Mouse (Mus musculus): ENCODE measurements at regions not wholly inside any gene's neighbourhood (a gene's known extent, or its start where the extent isn't known, plus 50 kb on each side); places are given as distances from the start of the nearest gene placed in this dataset.

- no peak overlapping the region for H3K4me2 ChIP-seq
- DNase-seq (no peak), ATAC-seq (ENCODE audit: insufficient read depth) (no peak)
- no peaks in the 10 kb centered on the region for H3K4me1 ChIP-seq (ENCODE audit: insufficient read depth)
- no peaks in the 10 kb centered on the region for H3K9me3 ChIP-seq (ENCODE audit: low read depth, low read length)
- H3K9ac ChIP-seq = no peak overlapping the region
- H3K27ac ChIP-seq (ENCODE audit: low read depth) = no peak overlapping the region
- 71% methylated on average over 2 of the region's 2 CpGs for WGBS
- no peak overlapping the region for H3K4me3 ChIP-seq (ENCODE audit: low read depth, low read length)
- TF ChIP-seq CTCF (IDR thresholded peaks at IDR 0.05; ENCODE audit: low read depth) = no peak
- H3K36me3 ChIP-seq (ENCODE audit: insufficient read depth) = no peaks in the 10 kb centered on the region
- no peaks in the 10 kb centered on the region for H3K27me3 ChIP-seq (ENCODE audit: insufficient read depth, low read length)
Observed at GRCm38 (mm10) chr10:11888953-11889352, 545.7 kb downstream of the Epm2a start.

- Histone ChIP-seq H3K4me2 (no peak overlapping the region), H3K27ac (ENCODE audit: low read depth) (no peak overlapping the region), H3K27me3 (ENCODE audit: insufficient read depth, low read length) (no peaks in the 10 kb centered on the region), H3K4me1 (ENCODE audit: insufficient read depth) (no peaks in the 10 kb centered on the region), H3K4me3 (ENCODE audit: low read depth, low read length) (no peak overlapping the region), H3K9ac (no peak overlapping the region), H3K36me3 (ENCODE audit: insufficient read depth) (no peaks in the 10 kb centered on the region), H3K9me3 (ENCODE audit: low read depth, low read length) (no peaks in the 10 kb centered on the region)
- 68% methylated on average over 3 of the region's 3 CpGs for WGBS
- DNase-seq (no peak), ATAC-seq (ENCODE audit: insufficient read depth) (no peak)
- no peak for TF ChIP-seq CTCF (IDR thresholded peaks at IDR 0.05; ENCODE audit: low read depth)
Observed at GRCm38 (mm10) chr10:11922132-11922531, 578.9 kb downstream of the Epm2a start.

- Histone ChIP-seq H3K27me3 (ENCODE audit: insufficient read depth, low read length) (no peaks in the 10 kb centered on the region), H3K9me3 (ENCODE audit: low read depth, low read length) (no peaks in the 10 kb centered on the region), H3K36me3 (ENCODE audit: insufficient read depth) (no peaks in the 10 kb centered on the region), H3K4me2 (no peak overlapping the region), H3K4me3 (ENCODE audit: low read depth, low read length) (no peak overlapping the region), H3K27ac (ENCODE audit: low read depth) (no peak overlapping the region), H3K4me1 (ENCODE audit: insufficient read depth) (no peaks in the 10 kb centered on the region), H3K9ac (no peak overlapping the region)
- no peak for TF ChIP-seq CTCF (IDR thresholded peaks at IDR 0.05; ENCODE audit: low read depth)
- no peak for DNase-seq
- ATAC-seq (ENCODE audit: insufficient read depth) = no peak
- 80% methylated on average over 2 of the region's 2 CpGs for WGBS
Observed at GRCm38 (mm10) chr10:11938164-11938563, 595.0 kb downstream of the Epm2a start.

GRCm38 (mm10) chr10:11942772-11943171, 599.6 kb downstream of the Epm2a start:
- Histone ChIP-seq H3K27ac (ENCODE audit: low read depth) (no peak overlapping the region), H3K36me3 (ENCODE audit: insufficient read depth) (no peaks in the 10 kb centered on the region), H3K9ac (no peak overlapping the region), H3K4me3 (ENCODE audit: low read depth, low read length) (no peak overlapping the region), H3K27me3 (ENCODE audit: insufficient read depth, low read length) (no peaks in the 10 kb centered on the region), H3K4me1 (ENCODE audit: insufficient read depth) (no peaks in the 10 kb centered on the region), H3K9me3 (ENCODE audit: low read depth, low read length) (no peaks in the 10 kb centered on the region), H3K4me2 (no peak overlapping the region)
- ATAC-seq (ENCODE audit: insufficient read depth) = no peak
- TF ChIP-seq CTCF (IDR thresholded peaks at IDR 0.05; ENCODE audit: low read depth) = no peak
- DNase-seq = no peak
- WGBS = 74% methylated on average over 2 of the region's 2 CpGs

GRCm38 (mm10) chr10:11960327-11960922, 617.2 kb downstream of the Epm2a start:
- Histone ChIP-seq H3K4me3 (ENCODE audit: low read depth, low read length) (no peak overlapping the region), H3K36me3 (ENCODE audit: insufficient read depth) (no peaks in the 10 kb centered on the region), H3K9ac (no peak overlapping the region), H3K4me1 (ENCODE audit: insufficient read depth) (no peaks in the 10 kb centered on the region), H3K9me3 (ENCODE audit: low read depth, low read length) (no peaks in the 10 kb centered on the region), H3K4me2 (no peak overlapping the region), H3K27ac (ENCODE audit: low read depth) (no peak overlapping the region), H3K27me3 (ENCODE audit: insufficient read depth, low read length) (no peaks in the 10 kb centered on the region)
- ATAC-seq (ENCODE audit: insufficient read depth) (no peak), DNase-seq (no peak)
- WGBS = 44% methylated on average over 3 of the region's 3 CpGs
- no peak for TF ChIP-seq CTCF (IDR thresholded peaks at IDR 0.05; ENCODE audit: low read depth)

- 39% methylated on average over 3 of the region's 3 CpGs for WGBS
- no peak for DNase-seq
Observed at GRCm38 (mm10) chr10:12004966-12005365, 661.8 kb downstream of the Epm2a start.

GRCm38 (mm10) chr10:12005889-12006288, 662.7 kb downstream of the Epm2a start:
- Histone ChIP-seq H3K4me2 (no peak overlapping the region), H3K4me1 (ENCODE audit: insufficient read depth) (no peaks in the 10 kb centered on the region), H3K27me3 (ENCODE audit: insufficient read depth, low read length) (no peaks in the 10 kb centered on the region), H3K9ac (no peak overlapping the region), H3K4me3 (ENCODE audit: low read depth, low read length) (no peak overlapping the region), H3K36me3 (ENCODE audit: insufficient read depth) (no peaks in the 10 kb centered on the region), H3K9me3 (ENCODE audit: low read depth, low read length) (no peaks in the 10 kb centered on the region), H3K27ac (ENCODE audit: low read depth) (no peak overlapping the region)
- DNase-seq = peak; percentile 29
- peak; percentile 22; the same call in 1 of the 2 replicates for TF ChIP-seq CTCF (IDR thresholded peaks at IDR 0.05; ENCODE audit: low read depth)
- ATAC-seq (ENCODE audit: insufficient read depth) = no peak
- WGBS = 37% methylated on average over 1 of the region's 1 CpGs

More at GRCm38 (mm10) chr10:12004966-12005365, 661.8 kb downstream of the Epm2a start:
- H3K4me2 ChIP-seq = no peak overlapping the region
- no peaks in the 10 kb centered on the region for H3K36me3 ChIP-seq (ENCODE audit: insufficient read depth)
- no peaks in the 10 kb centered on the region for H3K4me1 ChIP-seq (ENCODE audit: insufficient read depth)
- H3K27me3 ChIP-seq (ENCODE audit: insufficient read depth, low read length) = no peaks in the 10 kb centered on the region
- H3K27ac ChIP-seq (ENCODE audit: low read depth) = no peak overlapping the region
- no peak for TF ChIP-seq CTCF (IDR thresholded peaks at IDR 0.05; ENCODE audit: low read depth)
- H3K9me3 ChIP-seq (ENCODE audit: low read depth, low read length) = no peaks in the 10 kb centered on the region
- ATAC-seq (ENCODE audit: insufficient read depth) = no peak
- no peak overlapping the region for H3K4me3 ChIP-seq (ENCODE audit: low read depth, low read length)
- no peak overlapping the region for H3K9ac ChIP-seq

Measured in lung, embryonic 14.5 days (tissue).